Mouse (Mus musculus): ENCODE data around the gene Zfyve21.

DNA sequence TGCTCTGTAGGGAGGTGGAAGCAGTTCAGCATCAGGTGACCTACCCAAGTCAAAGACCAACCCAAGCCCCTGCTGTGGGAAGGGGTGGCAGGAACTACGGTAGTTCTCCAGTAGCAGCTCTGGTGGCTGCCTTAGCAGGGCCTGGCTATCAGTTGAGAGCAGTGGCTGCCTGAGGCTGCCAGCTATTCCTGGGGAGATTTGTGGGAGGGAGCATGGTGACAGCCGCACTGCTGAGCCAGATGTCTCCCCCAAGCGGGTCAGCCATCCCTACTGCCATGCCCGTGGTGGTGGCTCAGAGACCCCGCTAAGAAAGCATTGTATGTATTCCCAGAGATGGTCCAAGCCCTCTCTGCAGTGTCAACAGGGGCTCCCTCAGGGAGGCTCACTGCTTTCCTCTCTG, 18.7 kb downstream of the Zfyve21 start:
- TF ChIP-seq MAX (IDR thresholded peaks at IDR 0.05; ENCODE audit: low read depth), result no peak
- TF ChIP-seq POLR2A (IDR thresholded peaks at IDR 0.05; ENCODE audit: insufficient read length, low read depth), result no peak
- TF ChIP-seq CEBPB (IDR thresholded peaks at IDR 0.05; ENCODE audit: insufficient read depth, poor library complexity, severe bottlenecking), result no peak
- TF ChIP-seq POLR2AphosphoS2 (IDR thresholded peaks at IDR 0.05; ENCODE audit: insufficient read length, low read depth), result no peak
- TF ChIP-seq TCF12 (IDR thresholded peaks at IDR 0.05; ENCODE audit: insufficient read depth, poor library complexity, severe bottlenecking), result no peak
- no peak for TF ChIP-seq REST (IDR thresholded peaks at IDR 0.05; ENCODE audit: insufficient read depth, insufficient read length)
